Mouse (Mus musculus): Measurements from ENCODE around the gene Ptprg. TPM values are rescaled to one million over a fixed set of nuclear protein-coding genes. Genes with fewer than 3 reads are reported as not detected.

The Ptprg gene
- polyA plus RNA-seq, 1 experiment from 2014 or later = 15.2 TPM

DNA sequence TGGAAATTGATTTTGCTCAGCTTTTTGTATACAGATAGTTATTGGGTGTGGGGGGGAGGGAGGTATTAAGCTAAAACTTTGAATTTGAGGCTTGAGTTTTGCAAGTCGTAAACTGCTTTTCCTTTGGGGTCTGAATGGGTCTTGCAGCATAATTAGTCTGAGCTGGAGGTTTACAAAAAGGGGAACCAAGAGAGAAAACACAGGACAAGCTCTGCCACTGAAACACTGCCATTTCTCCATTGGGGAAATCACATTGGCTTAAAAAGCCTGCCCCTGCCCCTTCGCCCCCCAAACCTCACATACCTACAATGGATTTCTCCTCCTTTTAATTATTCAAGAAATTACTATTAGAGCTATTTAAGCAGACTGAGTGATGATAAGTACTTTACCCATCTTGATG is 156.0 kb downstream of the Ptprg start:
- 90% methylated on average over 2 of the region's 2 CpGs for WGBS (ENCODE audit: insufficient replicate concordance)
- Histone ChIP-seq H3K4me3 (ENCODE audit: low read depth, low read length) (no peak overlapping the region), H3K4me1 (ENCODE audit: control insufficient read depth, insufficient read depth, low read length) (peaks cover 14% of the 10 kb centered on the region), H3K27ac (ENCODE audit: low read depth, low read length) (no peak overlapping the region), H3K4me2 (no peak overlapping the region), H3K27me3 (ENCODE audit: control insufficient read depth, insufficient read depth, low read length) (no peaks in the 10 kb centered on the region), H3K9ac (ENCODE audit: low read depth, low read length) (no peak overlapping the region), H3K9me3 (replicated peaks; ENCODE audit: control insufficient read depth, low read length) (no peaks in the 10 kb centered on the region), H3K36me3 (ENCODE audit: control insufficient read depth, insufficient read depth, low read length) (no peaks in the 10 kb centered on the region)
- ATAC-seq (replicated peaks; ENCODE audit: insufficient number of reproducible peaks, low FRiP score, low TSS enrichment) = no peak

DNA sequence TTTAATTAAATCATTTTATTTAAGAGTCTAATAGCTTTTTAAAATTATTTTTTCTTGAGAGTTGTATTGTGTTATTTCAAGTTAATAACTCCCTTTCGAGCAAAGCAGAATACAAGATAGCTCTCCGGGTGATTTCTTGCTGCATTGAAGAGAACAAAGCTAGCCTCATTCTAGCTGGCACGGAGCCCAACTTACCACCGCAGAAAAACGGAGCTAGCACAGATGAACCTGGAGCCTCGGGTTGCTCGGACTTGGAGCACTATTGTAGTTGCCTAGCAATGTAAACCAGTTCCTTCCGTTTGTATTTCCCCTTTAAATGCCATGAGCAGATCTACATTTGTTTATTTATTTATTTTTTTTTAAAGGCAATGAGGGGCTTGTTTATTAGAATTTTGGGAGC is 156.5 kb downstream of the Ptprg start:
- Histone ChIP-seq H3K4me2 (no peak overlapping the region), H3K4me1 (ENCODE audit: control insufficient read depth, insufficient read depth, low read length) (peaks cover 12% of the 10 kb centered on the region), H3K9me3 (replicated peaks; ENCODE audit: control insufficient read depth, low read length) (no peaks in the 10 kb centered on the region), H3K4me3 (ENCODE audit: low read depth, low read length) (no peak overlapping the region), H3K36me3 (ENCODE audit: control insufficient read depth, insufficient read depth, low read length) (no peaks in the 10 kb centered on the region), H3K9ac (ENCODE audit: low read depth, low read length) (no peak overlapping the region), H3K27me3 (ENCODE audit: control insufficient read depth, insufficient read depth, low read length) (no peaks in the 10 kb centered on the region), H3K27ac (ENCODE audit: low read depth, low read length) (no peak overlapping the region)
- no peak for ATAC-seq (replicated peaks; ENCODE audit: insufficient number of reproducible peaks, low FRiP score, low TSS enrichment)
- WGBS (ENCODE audit: insufficient replicate concordance) = 64% methylated on average over 8 of the region's 8 CpGs

DNA sequence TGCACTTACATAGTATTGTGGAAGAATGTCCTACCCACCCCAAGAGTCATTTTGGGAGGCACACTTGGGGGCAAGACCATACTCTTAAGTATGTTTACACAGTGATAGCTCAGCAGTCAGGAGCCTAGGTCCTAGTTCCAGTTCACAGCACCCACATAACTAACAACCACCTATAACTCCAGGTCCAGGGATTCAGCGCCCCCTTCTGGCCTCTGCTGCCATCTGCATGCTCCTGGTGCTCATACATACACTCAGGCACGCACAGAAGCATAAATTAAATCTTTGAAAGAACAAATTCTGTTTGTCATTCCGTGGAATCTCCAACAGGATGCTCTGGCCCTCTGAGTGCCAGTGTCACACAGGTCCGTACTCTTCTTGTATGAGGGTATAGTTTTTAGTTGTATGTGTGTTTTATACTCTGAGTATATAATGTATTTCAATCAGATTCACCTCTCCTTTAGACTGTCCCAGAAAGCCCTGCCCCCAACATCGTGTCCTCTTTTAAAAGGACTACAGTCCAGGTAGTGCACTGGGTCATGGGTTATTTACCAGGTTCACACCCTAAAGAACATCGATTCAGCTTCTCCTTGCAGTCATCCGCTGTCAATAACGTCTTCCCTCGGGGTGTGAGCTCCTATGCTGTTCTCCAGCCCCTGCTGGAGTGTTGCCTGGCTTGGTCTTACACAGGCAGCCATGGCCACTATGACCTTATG is 157.2 kb downstream of the Ptprg start:
- no peak for ATAC-seq (replicated peaks; ENCODE audit: insufficient number of reproducible peaks, low FRiP score, low TSS enrichment)
- WGBS (ENCODE audit: insufficient replicate concordance) = 87% methylated on average over 9 of the region's 9 CpGs
- no peak overlapping the region for H3K4me3 ChIP-seq (ENCODE audit: low read depth, low read length)
- H3K4me1 ChIP-seq (ENCODE audit: control insufficient read depth, insufficient read depth, low read length) = peaks cover 6% of the 10 kb centered on the region; the same call in 1 of the 2 replicates
- no peaks in the 10 kb centered on the region for H3K27me3 ChIP-seq (ENCODE audit: control insufficient read depth, insufficient read depth, low read length)
- no peaks in the 10 kb centered on the region for H3K9me3 ChIP-seq (replicated peaks; ENCODE audit: control insufficient read depth, low read length)
- no peak overlapping the region for H3K9ac ChIP-seq (ENCODE audit: low read depth, low read length)
- H3K36me3 ChIP-seq (ENCODE audit: control insufficient read depth, insufficient read depth, low read length) = no peaks in the 10 kb centered on the region
- H3K4me2 ChIP-seq = no peak overlapping the region
- H3K27ac ChIP-seq (ENCODE audit: low read depth, low read length) = no peak overlapping the region

DNA sequence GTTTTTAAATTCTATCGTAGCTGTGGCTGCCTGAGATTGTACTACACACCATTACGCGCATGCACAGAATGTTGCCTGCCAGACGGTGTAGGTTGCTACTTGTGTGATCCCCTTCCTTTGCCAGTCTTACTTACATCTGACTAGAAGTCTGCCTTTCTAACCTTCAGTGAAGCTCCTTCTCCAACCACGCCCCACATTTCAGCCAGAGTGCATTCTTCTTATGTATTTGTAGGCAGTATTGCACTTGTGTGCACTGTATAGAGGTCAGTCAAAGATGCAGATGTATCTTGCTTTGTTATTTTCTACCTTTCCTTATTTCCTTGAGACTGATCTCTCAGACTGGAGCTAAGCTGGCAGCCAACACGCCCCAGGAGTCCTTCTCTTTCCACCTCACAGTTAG is 158.8 kb downstream of the Ptprg start:
- H3K27me3 ChIP-seq (ENCODE audit: control insufficient read depth, insufficient read depth, low read length) = no peaks in the 10 kb centered on the region
- H3K4me1 ChIP-seq (ENCODE audit: control insufficient read depth, insufficient read depth, low read length) = peaks cover 6% of the 10 kb centered on the region; the same call in 1 of the 2 replicates
- H3K4me2 ChIP-seq = no peak overlapping the region
- H3K9ac ChIP-seq (ENCODE audit: low read depth, low read length) = no peak overlapping the region
- no peak overlapping the region for H3K27ac ChIP-seq (ENCODE audit: low read depth, low read length)
- no peak overlapping the region for H3K4me3 ChIP-seq (ENCODE audit: low read depth, low read length)
- H3K36me3 ChIP-seq (ENCODE audit: control insufficient read depth, insufficient read depth, low read length) = no peaks in the 10 kb centered on the region
- 89% methylated on average over 6 of the region's 6 CpGs for WGBS (ENCODE audit: insufficient replicate concordance)
- no peaks in the 10 kb centered on the region for H3K9me3 ChIP-seq (replicated peaks; ENCODE audit: control insufficient read depth, low read length)
- no peak for ATAC-seq (replicated peaks; ENCODE audit: insufficient number of reproducible peaks, low FRiP score, low TSS enrichment)

DNA sequence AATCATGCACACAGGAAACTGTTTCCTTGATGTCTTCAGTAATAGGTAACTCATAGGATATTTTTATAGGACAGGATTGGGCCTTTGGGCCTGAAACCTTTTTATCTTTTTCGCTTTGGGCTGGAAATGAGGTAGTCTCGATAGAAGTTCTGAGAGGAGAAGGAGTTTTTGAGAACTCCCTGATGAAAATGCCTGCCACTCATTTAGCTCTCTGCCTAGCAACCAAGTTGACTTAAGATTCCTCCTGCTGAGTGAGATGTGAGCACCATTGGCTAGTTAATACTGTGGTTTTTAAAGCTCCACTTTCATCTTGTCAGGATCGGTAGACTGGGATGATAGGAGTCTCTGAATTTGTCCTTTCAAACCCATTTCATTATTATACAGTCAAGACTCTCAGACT is 162.9 kb downstream of the Ptprg start:
- H3K27ac ChIP-seq (ENCODE audit: low read depth, low read length) = no peak overlapping the region
- no peaks in the 10 kb centered on the region for H3K36me3 ChIP-seq (ENCODE audit: control insufficient read depth, insufficient read depth, low read length)
- no peak overlapping the region for H3K4me3 ChIP-seq (ENCODE audit: low read depth, low read length)
- H3K9me3 ChIP-seq (replicated peaks; ENCODE audit: control insufficient read depth, low read length) = no peaks in the 10 kb centered on the region
- H3K4me2 ChIP-seq = no peak overlapping the region
- WGBS (ENCODE audit: insufficient replicate concordance) = 65% methylated on average over 3 of the region's 3 CpGs
- H3K27me3 ChIP-seq (ENCODE audit: control insufficient read depth, insufficient read depth, low read length) = no peaks in the 10 kb centered on the region
- H3K9ac ChIP-seq (ENCODE audit: low read depth, low read length) = no peak overlapping the region
- H3K4me1 ChIP-seq (ENCODE audit: control insufficient read depth, insufficient read depth, low read length) = peaks cover 9% of the 10 kb centered on the region; the same call in 1 of the 2 replicates
- no peak for ATAC-seq (replicated peaks; ENCODE audit: insufficient number of reproducible peaks, low FRiP score, low TSS enrichment)

DNA sequence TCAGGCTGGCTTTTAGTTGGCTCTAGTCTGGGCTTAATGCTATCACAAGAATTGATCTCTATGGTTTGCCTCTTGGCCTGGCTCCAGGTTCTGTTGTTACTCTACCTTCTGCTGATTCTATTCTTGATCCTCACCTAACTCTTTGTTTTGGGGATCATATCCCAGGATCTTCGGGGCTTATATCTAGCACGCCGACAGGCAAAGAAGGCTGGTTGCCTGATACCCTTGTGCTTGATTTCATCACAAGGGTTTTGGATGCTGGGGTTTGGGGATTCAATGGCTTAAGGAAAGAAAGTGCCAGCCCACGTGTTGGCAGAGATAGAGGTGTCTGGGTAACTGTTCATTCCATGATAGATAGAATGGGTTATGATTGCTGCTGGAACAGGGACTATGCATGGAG is 164.9 kb downstream of the Ptprg start:
- H3K4me2 ChIP-seq = no peak overlapping the region
- 78% methylated on average over 4 of the region's 4 CpGs for WGBS (ENCODE audit: insufficient replicate concordance)
- H3K27me3 ChIP-seq (ENCODE audit: control insufficient read depth, insufficient read depth, low read length) = no peaks in the 10 kb centered on the region
- no peaks in the 10 kb centered on the region for H3K36me3 ChIP-seq (ENCODE audit: control insufficient read depth, insufficient read depth, low read length)
- no peaks in the 10 kb centered on the region for H3K9me3 ChIP-seq (replicated peaks; ENCODE audit: control insufficient read depth, low read length)
- no peak overlapping the region for H3K4me3 ChIP-seq (ENCODE audit: low read depth, low read length)
- no peak for ATAC-seq (replicated peaks; ENCODE audit: insufficient number of reproducible peaks, low FRiP score, low TSS enrichment)
- peaks cover 6% of the 10 kb centered on the region; the same call in 1 of the 2 replicates for H3K4me1 ChIP-seq (ENCODE audit: control insufficient read depth, insufficient read depth, low read length)
- no peak overlapping the region for H3K27ac ChIP-seq (ENCODE audit: low read depth, low read length)
- H3K9ac ChIP-seq (ENCODE audit: low read depth, low read length) = no peak overlapping the region

DNA sequence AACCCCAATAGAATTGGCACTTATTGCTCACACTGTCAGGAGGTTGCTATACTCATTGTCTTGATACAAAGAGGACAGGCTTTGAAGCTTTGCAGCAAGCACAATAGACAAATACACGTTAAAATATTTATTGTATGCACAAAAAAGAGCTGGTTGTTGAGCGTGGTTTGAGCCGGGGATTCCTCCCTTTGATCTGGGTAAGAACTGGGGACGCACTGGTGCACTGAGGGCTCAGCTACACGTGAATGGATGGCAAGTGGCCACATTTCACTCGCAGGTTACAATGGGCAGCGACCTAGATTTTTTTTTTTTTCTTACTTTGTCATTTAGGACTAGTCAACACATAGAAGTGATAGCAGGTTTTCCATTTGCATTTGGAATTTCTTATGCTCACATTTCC is 165.9 kb downstream of the Ptprg start:
- no peaks in the 10 kb centered on the region for H3K36me3 ChIP-seq (ENCODE audit: control insufficient read depth, insufficient read depth, low read length)
- H3K4me2 ChIP-seq = no peak overlapping the region
- H3K9me3 ChIP-seq (replicated peaks; ENCODE audit: control insufficient read depth, low read length) = no peaks in the 10 kb centered on the region
- no peak for ATAC-seq (replicated peaks; ENCODE audit: insufficient number of reproducible peaks, low FRiP score, low TSS enrichment)
- H3K27me3 ChIP-seq (ENCODE audit: control insufficient read depth, insufficient read depth, low read length) = no peaks in the 10 kb centered on the region
- no peak overlapping the region for H3K9ac ChIP-seq (ENCODE audit: low read depth, low read length)
- H3K27ac ChIP-seq (ENCODE audit: low read depth, low read length) = no peak overlapping the region
- 72% methylated on average over 7 of the region's 7 CpGs for whole genome bisulfite sequencing (ENCODE audit: insufficient replicate concordance)
- H3K4me1 ChIP-seq (ENCODE audit: control insufficient read depth, insufficient read depth, low read length) = peaks cover 4% of the 10 kb centered on the region; the same call in 1 of the 2 replicates
- H3K4me3 ChIP-seq (ENCODE audit: low read depth, low read length) = no peak overlapping the region

DNA sequence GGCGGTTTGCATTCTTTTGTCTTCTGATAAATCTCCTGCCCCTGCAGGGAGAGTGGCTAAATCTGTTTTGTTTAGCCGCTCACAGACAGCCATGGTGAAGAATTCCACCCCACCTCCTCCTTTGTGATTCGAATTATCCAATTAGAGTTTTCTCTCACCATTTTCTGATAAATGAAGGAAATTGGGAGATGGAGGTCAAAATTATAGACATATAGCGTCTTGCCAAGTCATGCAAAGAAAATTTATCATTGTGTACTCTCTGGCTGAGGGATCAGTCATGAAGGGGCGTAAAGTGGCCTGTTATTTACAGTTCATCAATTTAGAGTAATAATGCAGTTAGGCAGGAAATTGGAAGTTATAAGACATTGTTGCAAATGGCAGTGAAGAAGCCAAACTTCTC is 168.8 kb downstream of the Ptprg start:
- no peaks in the 10 kb centered on the region for H3K27me3 ChIP-seq (ENCODE audit: control insufficient read depth, insufficient read depth, low read length)

DNA sequence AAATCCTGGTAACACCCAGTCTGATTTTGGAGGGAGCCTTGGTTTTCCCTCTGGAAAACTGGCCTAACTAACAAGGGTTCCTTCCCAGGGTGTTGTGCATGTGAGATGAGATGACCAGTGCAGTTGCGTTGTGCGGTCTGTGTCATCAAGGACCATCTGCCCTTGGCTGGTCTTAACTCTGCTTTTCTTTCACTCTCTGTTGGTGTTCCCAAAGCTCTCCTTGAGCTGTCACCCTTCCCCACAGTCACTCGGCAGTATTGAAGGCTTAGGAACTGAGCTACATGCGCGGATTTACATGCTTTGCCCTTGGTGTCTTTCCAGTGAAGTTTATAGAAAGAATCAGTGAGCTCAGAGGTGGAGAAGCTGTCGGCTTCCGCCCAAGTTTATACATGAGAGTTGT is 170.5 kb downstream of the Ptprg start:
- Histone ChIP-seq H3K27ac (ENCODE audit: low read depth, low read length) (no peak overlapping the region), H3K9ac (ENCODE audit: low read depth, low read length) (no peak overlapping the region), H3K4me1 (ENCODE audit: control insufficient read depth, insufficient read depth, low read length) (peaks cover under 1% of the 10 kb centered on the region; the same call in 1 of the 2 replicates), H3K9me3 (replicated peaks; ENCODE audit: control insufficient read depth, low read length) (no peaks in the 10 kb centered on the region), H3K27me3 (ENCODE audit: control insufficient read depth, insufficient read depth, low read length) (no peaks in the 10 kb centered on the region), H3K36me3 (ENCODE audit: control insufficient read depth, insufficient read depth, low read length) (no peaks in the 10 kb centered on the region), H3K4me3 (ENCODE audit: low read depth, low read length) (no peak overlapping the region), H3K4me2 (no peak overlapping the region)
- no peak for ATAC-seq (replicated peaks; ENCODE audit: insufficient number of reproducible peaks, low FRiP score, low TSS enrichment)
- WGBS (ENCODE audit: insufficient replicate concordance) = 85% methylated on average over 7 of the region's 7 CpGs

More for the DNA sequence above, 168.8 kb downstream of the Ptprg start:
- ATAC-seq (replicated peaks; ENCODE audit: insufficient number of reproducible peaks, low FRiP score, low TSS enrichment) = no peak
- no peak overlapping the region for H3K4me3 ChIP-seq (ENCODE audit: low read depth, low read length)
- 60% methylated on average over 5 of the region's 5 CpGs for WGBS (ENCODE audit: insufficient replicate concordance)
- no peak overlapping the region for H3K4me2 ChIP-seq
- H3K4me1 ChIP-seq (ENCODE audit: control insufficient read depth, insufficient read depth, low read length) = peaks cover 4% of the 10 kb centered on the region; the same call in 1 of the 2 replicates
- no peak overlapping the region for H3K9ac ChIP-seq (ENCODE audit: low read depth, low read length)
- H3K27ac ChIP-seq (ENCODE audit: low read depth, low read length) = no peak overlapping the region
- H3K36me3 ChIP-seq (ENCODE audit: control insufficient read depth, insufficient read depth, low read length) = no peaks in the 10 kb centered on the region
- no peaks in the 10 kb centered on the region for H3K9me3 ChIP-seq (replicated peaks; ENCODE audit: control insufficient read depth, low read length)
